16 mouse cellular contexts compared by ENCODE assay signal in genomic region chr11:96323154-96323553, GRCm38 (mm10). TPM values are rescaled to one million over a fixed set of nuclear protein-coding genes. Genes with fewer than 3 reads are reported as not detected.
DNase-seq lines count a peak whose midpoint lies in the region; ATAC-seq lines count a peak whose summit lies in the region.
"Had no signal": no experiment of that assay in that cellular context is flagged by ENCODE, and none has a peak within 500 bp of the region (broad histone marks: within the 10 kb centered on the region; RNA-seq: fewer than 3 reads in every experiment).

TSS of gene Hoxb3 (plus strand) at chr11:96323326.

- H3K9me3 ChIP-seq in heart, embryonic 13.5 days, result no peaks in the 10 kb centered on the region
- no peaks in the 10 kb centered on the region for H3K9me3 ChIP-seq in heart, embryonic 12.5 days (replicated peaks)
- H3K9me3 ChIP-seq in neural tube, embryonic 11.5 days (ENCODE audit: control insufficient read depth, low read length), result no peaks in the 10 kb centered on the region
- no peaks in the 10 kb centered on the region for H3K9me3 ChIP-seq in hindbrain, embryonic 16.5 days (ENCODE audit: control insufficient read depth, low read length)
- H3K9me3 ChIP-seq in stomach, embryonic 16.5 days (replicated peaks; ENCODE audit: control insufficient read depth, low read length), result no peaks in the 10 kb centered on the region
- H3K9me3 ChIP-seq: G1E; limb, embryonic 12.5 days; megakaryocyte, embryonic 14.5 days had no signal

- peak within 1 kb of the TSS; percentile 48 for H3K9ac ChIP-seq in heart, embryonic 13.5 days
- no peak within 1 kb of the TSS for H3K9ac ChIP-seq in heart, embryonic 12.5 days
- H3K9ac ChIP-seq in neural tube, embryonic 11.5 days (ENCODE audit: low read length), result peak within 1 kb of the TSS; percentile 100
- H3K9ac ChIP-seq in hindbrain, embryonic 16.5 days (ENCODE audit: low read depth, low read length), result peak within 1 kb of the TSS; percentile 54
- peak within 1 kb of the TSS; percentile 84 for H3K9ac ChIP-seq in stomach, embryonic 16.5 days (ENCODE audit: low read length)
- H3K9ac ChIP-seq: limb, embryonic 12.5 days had no signal

- peaks cover 100% of the 10 kb centered on the region for H3K27me3 ChIP-seq in heart, embryonic 13.5 days (replicated peaks)
- peaks cover 98% of the 10 kb centered on the region for H3K27me3 ChIP-seq in heart, embryonic 12.5 days (replicated peaks)
- no peaks in the 10 kb centered on the region for H3K27me3 ChIP-seq in neural tube, embryonic 11.5 days (ENCODE audit: control insufficient read depth, insufficient read depth, low read length)
- peaks cover 19% of the 10 kb centered on the region for H3K27me3 ChIP-seq in hindbrain, embryonic 16.5 days (replicated peaks; ENCODE audit: control insufficient read depth, insufficient read depth, low read length)
- peaks cover 5% of the 10 kb centered on the region; the same call in 1 of the 2 replicates for H3K27me3 ChIP-seq in stomach, embryonic 16.5 days (ENCODE audit: control insufficient read depth, insufficient read depth, low read length)

- ATAC-seq in heart, embryonic 13.5 days (ENCODE audit: extremely low read depth, insufficient number of reproducible peaks, low FRiP score, low TSS enrichment), result no peak
- ATAC-seq in heart, embryonic 12.5 days (ENCODE audit: insufficient number of reproducible peaks, low FRiP score), result no peak
- no peak for ATAC-seq in neural tube, embryonic 11.5 days (ENCODE audit: insufficient read depth, low FRiP score, low TSS enrichment)
- ATAC-seq in hindbrain, embryonic 16.5 days, result no peak
- ATAC-seq in stomach, embryonic 16.5 days (ENCODE audit: insufficient read depth, low FRiP score), result no peak

- 25% methylated on average over 10 of the region's 10 CpGs for WGBS in heart, embryonic 13.5 days
- WGBS in heart, embryonic 12.5 days, result 19% methylated on average over 10 of the region's 10 CpGs
- WGBS in neural tube, embryonic 11.5 days, result 3% methylated on average over 10 of the region's 10 CpGs
- 6% methylated on average over 10 of the region's 10 CpGs for WGBS in hindbrain, embryonic 16.5 days
- 23% methylated on average over 10 of the region's 10 CpGs for whole genome bisulfite sequencing in stomach, embryonic 16.5 days

- H3K4me2 ChIP-seq in heart, embryonic 13.5 days, result peak within 1 kb of the TSS; percentile 41
- no peak within 1 kb of the TSS for H3K4me2 ChIP-seq in heart, embryonic 12.5 days
- H3K4me2 ChIP-seq in neural tube, embryonic 11.5 days (ENCODE audit: low read depth), result peak within 1 kb of the TSS; percentile 100
- peak within 1 kb of the TSS; percentile 62 for H3K4me2 ChIP-seq in hindbrain, embryonic 16.5 days (ENCODE audit: low read length)
- peak within 1 kb of the TSS; percentile 65 for H3K4me2 ChIP-seq in stomach, embryonic 16.5 days (ENCODE audit: low read depth, low read length)
- H3K4me2 ChIP-seq: limb, embryonic 12.5 days had no signal

- H3K4me3 ChIP-seq in heart, embryonic 13.5 days, result peak within 1 kb of the TSS; percentile 10; the same call in 1 of the 2 replicates
- H3K4me3 ChIP-seq in heart, embryonic 12.5 days, result no peak within 1 kb of the TSS
- H3K4me3 ChIP-seq in neural tube, embryonic 11.5 days (ENCODE audit: low read depth, low read length), result peak within 1 kb of the TSS; percentile 96
- peak within 1 kb of the TSS; percentile 23 for H3K4me3 ChIP-seq in hindbrain, embryonic 16.5 days (ENCODE audit: low read length)
- peak within 1 kb of the TSS; percentile 63 for H3K4me3 ChIP-seq in stomach, embryonic 16.5 days (replicated peaks; ENCODE audit: low read length)
- H3K4me3 ChIP-seq: limb, embryonic 12.5 days; megakaryocyte, embryonic 14.5 days; myocyte had no signal

- DNase-seq in neural tube, embryonic 11.5 days (ENCODE audit: low spot score), result no peak
- no peak for DNase-seq in neural tube, embryonic 10.5 days (ENCODE audit: extremely low spot score, low spot score)
- no peak for DNase-seq in yolk sac, embryonic 10.5 days (ENCODE audit: low spot score)
- no peak for DNase-seq in urinary bladder, postnatal 36 days (ENCODE audit: low spot score in 2 of 2)
- DNase-seq: cerebellum, postnatal 10 days; heart, postnatal 36 days; layer of hippocampus, adult 9-11 months; thymus, postnatal 36 days had no signal

- no peaks in the 10 kb centered on the region for H3K36me3 ChIP-seq in heart, embryonic 13.5 days
- no peaks in the 10 kb centered on the region for H3K36me3 ChIP-seq in heart, embryonic 12.5 days
- peaks cover 2% of the 10 kb centered on the region; the same call in 1 of the 2 replicates for H3K36me3 ChIP-seq in neural tube, embryonic 11.5 days (ENCODE audit: control insufficient read depth, insufficient read depth, low read length)
- no peaks in the 10 kb centered on the region for H3K36me3 ChIP-seq in hindbrain, embryonic 16.5 days (ENCODE audit: control insufficient read depth, insufficient read depth, low read length)
- H3K36me3 ChIP-seq in stomach, embryonic 16.5 days (ENCODE audit: control insufficient read depth, insufficient read depth, low read length), result no peaks in the 10 kb centered on the region
- H3K36me3 ChIP-seq: G1E; limb, embryonic 12.5 days had no signal

- peaks cover 10% of the 10 kb centered on the region for H3K4me1 ChIP-seq in heart, embryonic 13.5 days
- H3K4me1 ChIP-seq in heart, embryonic 12.5 days (replicated peaks), result peaks cover 12% of the 10 kb centered on the region
- H3K4me1 ChIP-seq in neural tube, embryonic 11.5 days (ENCODE audit: control insufficient read depth, insufficient read depth, low read length), result peaks cover 36% of the 10 kb centered on the region
- H3K4me1 ChIP-seq in hindbrain, embryonic 16.5 days (ENCODE audit: control insufficient read depth, insufficient read depth, low read depth, low read length), result no peaks in the 10 kb centered on the region; the same call in 1 of the 2 replicates
- H3K4me1 ChIP-seq in stomach, embryonic 16.5 days (ENCODE audit: control insufficient read depth, insufficient read depth, low read length), result 0 out of 2 replicates have a peak, but pooled peaks cover 6% of the 10 kb centered on the region

- peak within 1 kb of the TSS; percentile 45 for H3K27ac ChIP-seq in heart, embryonic 13.5 days (replicated peaks)
- no peak within 1 kb of the TSS for H3K27ac ChIP-seq in heart, embryonic 12.5 days (ENCODE audit: poor library complexity, severe bottlenecking)
- H3K27ac ChIP-seq in neural tube, embryonic 11.5 days (ENCODE audit: low read depth, low read length), result peak within 1 kb of the TSS; percentile 100
- H3K27ac ChIP-seq in hindbrain, embryonic 16.5 days (ENCODE audit: low read depth, low read length), result peak within 1 kb of the TSS; percentile 91
- H3K27ac ChIP-seq in stomach, embryonic 16.5 days (ENCODE audit: low read length), result peak within 1 kb of the TSS; percentile 98
- H3K27ac ChIP-seq: limb, embryonic 12.5 days had no signal

RNA-seq across cellular contexts. Expression of gene Hoxb3, which starts in this region (rescaled TPM):
- 0.31 and 1.1 TPM in 2 replicates for polyA plus RNA-seq in heart, embryonic 13.5 days (2015; fragmentation: Nextera tagmentation; extraction: Ambion mirVana)
- 0.45 and 0.86 TPM in 2 replicates for polyA plus RNA-seq in heart, embryonic 12.5 days (2016; fragmentation: Nextera tagmentation; extraction: Ambion mirVana)
- 10.3 and 14.2 TPM in 2 replicates for polyA plus RNA-seq in neural tube, embryonic 11.5 days (2014; fragmentation: Nextera tagmentation; extraction: Ambion mirVana)
- polyA plus RNA-seq in hindbrain, embryonic 16.5 days (2015; fragmentation: Nextera tagmentation; extraction: Ambion mirVana), result 4.8 and 5.6 TPM in 2 replicates
- 0.99 and 1.5 TPM in 2 replicates for polyA plus RNA-seq in stomach, embryonic 16.5 days (2015; fragmentation: Nextera tagmentation; extraction: Ambion mirVana)
- polyA plus RNA-seq: myocyte had no signal
